Mouse (Mus musculus) right cerebral cortex, postnatal 10 days (tissue): ENCODE measurements around the gene Kpnb1.
A peak's percentile ranks its signal among the peaks of the same experiment; 100 is the strongest.

Experiments used
- DNase-seq, 2 experiments: peaks; one replicate each; pipeline ENCODE4 v3.0.0; 2021; ENCODE audit warnings: low spot score in 2 of 2

Gene Kpnb1

DNA sequence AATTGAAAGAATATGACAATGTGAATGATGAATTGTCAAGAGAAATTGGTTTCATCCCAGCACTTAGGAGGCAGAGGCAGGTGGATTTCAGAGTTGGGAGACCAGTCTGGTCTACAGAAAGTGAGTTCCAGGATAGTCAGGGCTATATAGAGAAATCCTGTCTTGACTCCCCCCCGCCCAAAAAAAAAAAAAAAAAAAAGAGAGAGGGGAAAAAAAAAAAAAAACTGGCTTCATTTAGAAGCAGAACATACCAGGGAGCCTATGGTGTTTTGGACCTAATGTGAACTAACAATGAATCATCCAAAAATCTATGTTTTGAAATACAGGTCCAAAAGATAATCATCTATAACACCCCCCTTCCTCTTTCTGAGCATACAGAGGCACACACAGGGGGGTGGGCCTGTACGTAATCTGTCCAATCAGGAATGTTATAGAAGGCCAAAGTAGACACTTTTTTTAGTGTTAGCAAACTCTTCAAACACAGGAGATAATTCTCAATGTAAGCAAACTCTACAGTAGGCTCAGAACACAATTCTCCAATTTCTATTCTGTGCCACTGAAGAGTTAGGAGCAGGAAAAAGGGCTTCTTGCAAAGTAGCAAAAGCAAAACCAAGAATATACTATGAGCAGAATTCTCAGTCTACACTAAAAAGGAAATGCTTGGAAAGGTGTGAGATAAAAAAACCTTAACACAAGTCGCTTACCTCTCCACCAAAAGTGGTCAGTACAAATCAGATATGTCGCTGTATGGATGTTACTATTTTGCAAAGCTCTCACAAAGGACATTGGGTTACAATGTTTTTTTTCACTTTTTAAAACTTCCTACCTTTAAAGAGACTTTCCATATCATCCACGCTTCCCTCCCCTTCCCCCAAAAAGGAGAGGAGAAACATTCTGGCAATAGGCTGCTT, 1.7 kb downstream of the Kpnb1 start:
- no peak for DNase-seq

DNA sequence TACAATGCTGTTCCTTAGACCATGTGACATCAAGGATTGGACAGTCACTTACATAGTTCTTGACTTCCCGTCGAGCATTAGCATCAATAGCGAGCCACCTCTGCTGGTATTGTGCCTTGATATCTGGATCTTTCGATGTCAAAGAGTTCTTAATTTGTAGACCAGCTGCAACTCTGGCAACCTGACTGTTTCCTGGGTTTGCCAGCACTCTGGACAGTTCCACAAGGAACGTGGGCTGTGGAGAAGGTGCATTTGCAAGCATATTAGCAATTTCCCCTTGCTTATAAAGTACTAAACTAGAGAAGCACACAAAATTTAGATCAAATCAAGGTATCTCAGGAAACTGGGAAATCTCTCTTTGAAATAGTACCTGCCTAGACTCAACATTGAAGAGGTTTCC, 2.8 kb downstream of the Kpnb1 start:
- no peak for DNase-seq

DNA sequence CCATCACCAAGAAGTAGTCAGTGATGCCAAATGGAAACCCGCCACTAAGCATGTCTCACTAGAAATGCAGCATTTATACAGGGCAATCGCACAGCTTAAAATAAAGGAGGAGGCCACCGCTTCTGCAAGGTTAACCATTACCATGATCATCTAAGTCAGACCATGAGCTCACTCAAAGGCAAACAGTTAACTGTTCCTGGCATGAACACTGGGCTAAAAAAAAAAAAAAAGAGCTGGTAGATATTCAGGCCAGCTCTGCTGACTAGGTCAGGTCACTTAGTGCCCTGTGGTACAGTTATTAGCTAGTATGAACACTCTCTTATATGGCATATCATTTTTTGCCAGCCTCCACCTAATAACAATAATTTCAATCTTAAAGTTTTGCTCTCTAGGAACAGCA, 5.2 kb downstream of the Kpnb1 start:
- no peak for DNase-seq

DNA sequence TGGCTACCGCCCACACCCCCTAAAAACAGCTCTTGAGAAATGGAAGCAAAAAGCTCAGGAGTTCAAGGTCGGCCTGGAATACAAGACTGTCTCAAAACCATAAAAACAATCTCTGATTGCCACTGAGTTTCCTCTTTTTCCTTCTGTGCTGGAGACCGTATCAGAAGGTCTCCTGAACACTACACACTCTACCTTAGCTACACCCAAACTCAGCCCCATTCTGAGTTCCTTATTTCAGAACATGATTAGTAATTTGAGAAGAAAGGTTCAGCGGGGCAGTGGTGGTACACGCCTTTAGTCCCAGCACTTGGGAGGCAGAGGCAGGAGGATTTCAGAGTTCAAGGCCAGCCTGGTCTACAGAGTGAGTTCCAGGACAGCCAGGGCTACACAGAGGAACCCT, 6.6 kb downstream of the Kpnb1 start:
- no peak for DNase-seq

DNA sequence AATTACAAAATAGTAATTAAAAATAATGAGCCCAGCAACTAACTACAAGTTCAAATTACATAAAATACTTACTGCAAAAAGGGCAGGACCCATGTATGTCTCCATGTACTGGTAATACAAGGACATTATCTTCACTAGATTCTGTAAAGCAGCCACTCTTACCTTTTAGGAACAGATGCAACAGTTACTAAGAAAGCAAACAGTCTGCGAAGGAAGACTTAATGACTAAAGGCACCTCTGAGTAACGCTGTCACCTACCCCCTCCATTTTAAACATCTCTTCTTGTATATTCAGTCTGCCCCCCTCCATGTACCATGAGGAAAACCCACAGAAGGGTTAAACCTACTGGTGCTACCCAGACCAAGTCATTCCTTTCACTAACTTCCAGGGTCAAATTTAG, 9.5 kb downstream of the Kpnb1 start:
- no peak for DNase-seq

DNA sequence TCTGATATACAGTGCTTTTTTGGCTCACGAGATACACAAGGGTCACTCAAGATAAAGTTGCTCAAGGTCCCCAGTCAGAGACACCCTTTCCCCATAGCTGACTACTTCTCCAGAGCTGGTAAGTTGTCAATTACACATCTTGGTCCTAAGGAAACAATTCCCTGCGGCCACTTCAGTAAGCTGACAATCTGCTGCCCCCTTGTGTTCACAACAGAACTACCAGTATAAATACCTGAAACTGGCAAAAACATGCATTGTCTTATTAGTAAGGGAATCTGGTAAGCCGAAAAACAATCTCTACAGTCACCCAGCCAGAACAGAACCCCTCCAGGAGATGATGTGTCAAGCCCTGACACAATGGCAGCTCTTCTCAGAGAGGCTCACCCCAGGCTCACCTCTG, 10.8 kb downstream of the Kpnb1 start:
- DNase-seq, result peak in 1 of 2 experiments; percentile 51

DNA sequence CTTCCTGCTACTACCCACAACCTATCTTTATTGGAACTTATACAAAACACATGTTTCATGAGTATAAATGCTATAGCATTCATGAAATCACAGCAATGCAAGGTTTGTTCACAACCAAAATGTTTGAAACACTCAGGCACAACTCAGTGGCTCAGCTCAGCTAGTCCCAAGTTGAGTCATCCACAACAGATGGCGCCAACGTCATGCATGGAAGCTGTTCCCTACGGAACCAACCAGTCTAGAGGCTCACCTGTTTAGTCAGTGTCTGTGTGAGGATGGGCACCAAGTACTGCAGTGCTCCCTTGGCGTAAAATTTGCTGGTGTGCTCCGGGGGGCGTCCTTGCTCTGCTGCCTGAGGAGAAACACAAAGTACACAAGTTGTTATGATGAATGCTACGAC, 12.2 kb downstream of the Kpnb1 start:
- DNase-seq, result peak in 1 of 2 experiments; percentile 43

DNA sequence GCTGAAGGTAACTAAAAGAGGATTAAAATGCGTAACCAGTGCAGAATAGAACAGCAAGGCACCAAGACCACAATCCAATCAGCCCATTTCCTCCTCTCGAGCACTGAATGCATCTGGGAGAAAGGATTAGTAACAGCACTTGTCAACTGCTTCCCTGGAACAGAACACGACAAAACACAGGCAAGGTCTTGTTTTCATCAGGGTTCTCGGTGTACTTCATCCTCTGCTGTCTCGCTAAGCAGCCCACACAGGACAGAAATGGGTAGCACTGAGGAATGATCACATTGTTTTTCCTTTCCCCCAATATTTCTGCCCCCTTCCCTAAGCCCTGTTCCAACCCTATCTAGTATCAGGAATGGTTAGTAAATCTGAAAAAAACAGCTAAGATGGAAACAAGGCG, 27.3 kb downstream of the Kpnb1 start:
- DNase-seq, result no peak

DNA sequence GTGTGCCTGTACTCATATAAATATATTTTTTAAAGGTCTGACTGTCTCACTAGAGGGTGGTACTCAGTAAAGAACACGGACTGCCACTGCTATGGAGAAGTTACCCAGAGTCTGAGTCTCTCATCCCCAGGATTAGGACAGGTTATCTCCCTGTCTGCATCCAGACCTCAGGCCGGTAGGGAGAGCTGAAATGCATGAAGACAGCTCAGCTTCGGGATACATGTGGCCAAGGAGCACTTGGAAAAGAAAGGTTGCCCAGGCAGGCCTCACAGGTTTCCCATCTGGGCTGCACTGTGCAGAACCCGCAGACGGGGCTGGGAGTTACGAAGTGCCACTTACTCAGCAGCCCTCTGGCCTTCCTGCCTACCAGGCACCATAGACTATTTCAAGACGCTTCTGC, 30.7 kb downstream of the Kpnb1 start:
- DNase-seq, result no peak

DNA sequence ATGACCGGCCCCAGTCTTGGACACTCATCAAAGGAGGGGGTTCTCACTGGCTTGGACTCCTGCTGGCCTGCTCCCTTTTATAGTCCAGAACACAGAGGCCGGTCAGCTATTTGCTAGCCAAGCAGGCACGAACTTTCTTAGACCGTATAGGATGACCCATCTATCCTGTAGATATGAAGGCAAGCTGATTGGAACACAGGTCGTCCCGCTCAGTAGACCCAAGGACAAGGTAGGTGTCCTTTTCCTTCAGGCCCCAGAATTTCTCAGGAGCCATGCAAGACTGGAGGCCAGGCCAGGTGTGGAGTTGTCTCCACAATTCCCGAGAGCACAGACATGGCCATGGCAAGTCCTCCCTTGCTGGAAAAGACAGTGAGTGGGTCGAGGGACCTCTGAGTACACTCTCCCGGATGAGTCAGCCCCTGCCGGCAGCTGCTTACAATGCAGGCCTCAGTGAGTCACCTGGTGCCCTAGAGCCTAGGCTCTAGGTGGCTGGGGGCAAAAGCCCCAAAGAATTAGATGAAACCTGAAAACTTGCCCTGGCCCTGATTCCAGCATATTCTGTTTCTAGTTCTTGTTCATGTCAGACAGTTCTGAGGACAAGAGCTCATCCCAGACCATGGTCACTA, 34.9 kb downstream of the Kpnb1 start:
- DNase-seq, result peak in 1 of 2 experiments; percentile 43

DNA sequence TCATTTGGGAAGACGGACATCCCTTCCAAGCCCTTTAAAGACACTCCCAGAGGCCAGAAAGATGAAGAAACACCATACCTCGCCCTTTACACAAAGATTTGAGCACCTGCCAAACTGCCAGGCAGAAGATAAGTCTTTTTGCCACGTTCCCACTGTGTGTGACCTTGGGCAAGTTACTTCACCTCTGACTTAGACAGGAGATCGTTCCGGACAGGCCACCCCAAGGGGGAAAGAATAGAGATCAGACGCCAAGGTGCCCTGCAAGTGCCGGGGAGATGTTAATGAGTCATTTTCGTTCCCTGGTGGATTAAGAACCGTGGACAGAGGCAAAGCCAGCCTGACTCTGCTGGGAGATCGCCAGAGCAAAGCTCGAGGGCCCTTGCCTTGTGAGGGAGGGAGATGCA, 35.7 kb downstream of the Kpnb1 start:
- peak; percentile 53 to 56 for DNase-seq

DNA sequence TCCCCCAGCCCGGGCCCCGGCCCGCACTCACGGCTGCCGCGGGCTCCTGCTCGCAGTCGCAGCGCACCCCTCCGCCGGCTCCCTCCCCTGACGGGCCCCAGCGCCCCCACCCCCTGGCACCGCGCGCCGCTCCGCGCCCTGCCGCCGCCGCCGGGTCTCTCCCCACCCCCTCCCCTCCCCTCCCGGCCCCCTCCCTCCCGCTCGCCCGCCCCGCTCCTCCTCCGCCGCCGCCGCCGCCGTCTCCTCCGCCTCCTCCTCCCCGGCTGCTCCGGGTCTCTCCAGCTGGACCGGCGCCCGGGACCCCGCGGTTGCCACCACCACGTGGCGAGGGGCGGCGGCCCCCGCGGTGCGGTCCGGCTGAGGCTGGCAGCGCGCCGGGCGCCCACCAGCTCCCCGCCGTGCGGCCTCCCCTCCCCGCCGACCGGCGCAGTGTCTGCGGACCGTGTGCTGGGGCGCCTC, 36.3 kb downstream of the Kpnb1 start, which contains the start of gene Tbkbp1:
Gene Tbkbp1 (minus strand): TSS at position 153 of the 459 bp plus-strand sequence.
- DNase-seq, result peak; percentile 78 to 82

DNA sequence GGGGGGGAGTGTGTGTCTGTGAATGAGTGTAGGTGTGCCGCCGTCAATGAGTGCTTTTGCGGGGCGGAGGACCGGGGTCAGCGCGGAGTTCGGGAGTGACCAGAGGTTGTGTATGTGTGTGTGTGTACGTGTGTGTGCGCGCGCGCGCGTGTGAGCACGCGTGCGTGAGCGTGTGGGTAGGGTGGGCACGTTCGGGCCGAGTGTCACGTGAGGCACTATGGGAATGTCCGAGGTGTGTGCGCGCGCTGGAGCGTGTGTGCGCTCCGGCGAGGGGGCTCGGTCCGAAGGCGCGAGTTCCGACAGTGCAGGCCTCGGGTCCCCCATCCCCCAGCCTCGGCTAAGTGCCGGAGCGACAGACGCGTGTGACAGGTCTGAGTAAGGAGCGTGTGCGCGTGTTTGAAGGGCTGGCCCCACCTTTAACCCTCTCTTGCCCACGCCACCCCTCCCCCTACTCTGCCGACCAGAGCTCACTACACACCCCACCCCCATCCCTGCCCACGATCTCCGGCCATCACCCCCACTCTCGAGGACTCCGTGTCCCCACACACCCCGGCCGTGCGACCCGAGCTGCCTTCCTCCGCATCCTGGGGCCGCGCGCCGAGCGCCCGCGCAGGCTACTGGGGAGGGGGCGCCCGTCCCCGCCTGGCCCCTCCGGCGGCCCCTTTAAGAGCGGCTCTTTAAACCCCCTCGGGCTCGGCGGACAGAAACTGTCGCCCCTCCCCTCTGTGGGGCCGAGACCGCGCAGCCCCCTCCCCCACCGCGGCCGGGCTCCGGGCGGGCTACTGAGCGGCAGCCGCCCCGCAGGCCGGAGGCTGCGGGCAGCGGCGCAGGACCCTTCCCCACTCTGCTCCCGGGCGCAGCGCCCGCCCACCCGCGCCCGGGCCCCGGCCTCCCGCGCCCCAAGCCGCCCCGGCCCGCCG, 37.0 kb downstream of the Kpnb1 start:
- peak; percentile 85 to 91 for DNase-seq

DNA sequence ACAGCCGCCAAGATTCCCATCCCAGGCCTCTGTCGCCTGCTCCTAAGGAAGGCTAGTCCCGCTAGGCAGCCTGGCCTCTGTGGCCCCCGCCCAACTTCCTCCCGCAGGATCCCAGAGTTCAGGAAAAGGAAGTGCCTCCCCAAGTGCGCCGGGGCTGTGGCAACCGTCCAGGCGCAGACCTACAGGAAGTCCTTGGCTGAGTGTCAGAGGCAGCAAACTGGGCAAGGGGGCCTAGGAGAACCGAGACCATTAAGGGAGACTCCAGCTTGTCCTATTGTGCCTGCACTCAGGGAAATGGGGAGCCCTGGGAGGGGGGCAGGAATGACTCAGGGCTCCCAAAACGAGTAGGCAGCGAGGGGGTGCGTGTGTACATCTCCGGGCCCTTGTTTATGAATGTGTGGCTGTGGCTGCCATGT, 37.7 kb downstream of the Kpnb1 start:
- peak; percentile 82 for DNase-seq

DNA sequence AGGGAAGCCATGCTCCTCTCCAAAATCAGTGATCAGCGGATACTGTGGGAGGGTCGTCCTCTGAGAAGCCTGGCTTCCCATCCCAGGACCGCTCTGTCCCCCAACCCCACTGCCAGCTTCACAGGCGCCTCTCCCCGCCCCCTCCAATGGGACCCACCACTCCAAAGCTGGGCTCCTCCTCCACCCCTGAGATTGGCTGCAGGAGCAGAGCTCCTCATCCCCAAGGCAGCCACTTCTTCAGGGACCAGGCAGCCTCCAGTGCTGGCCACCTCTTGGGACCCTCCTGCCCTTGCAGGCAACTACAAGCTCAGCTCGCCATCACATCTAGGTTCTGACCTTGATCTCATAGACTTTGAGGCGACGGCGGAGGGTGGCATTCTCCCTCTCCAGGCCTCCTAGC, 38.7 kb downstream of the Kpnb1 start:
- DNase-seq, result no peak

DNA sequence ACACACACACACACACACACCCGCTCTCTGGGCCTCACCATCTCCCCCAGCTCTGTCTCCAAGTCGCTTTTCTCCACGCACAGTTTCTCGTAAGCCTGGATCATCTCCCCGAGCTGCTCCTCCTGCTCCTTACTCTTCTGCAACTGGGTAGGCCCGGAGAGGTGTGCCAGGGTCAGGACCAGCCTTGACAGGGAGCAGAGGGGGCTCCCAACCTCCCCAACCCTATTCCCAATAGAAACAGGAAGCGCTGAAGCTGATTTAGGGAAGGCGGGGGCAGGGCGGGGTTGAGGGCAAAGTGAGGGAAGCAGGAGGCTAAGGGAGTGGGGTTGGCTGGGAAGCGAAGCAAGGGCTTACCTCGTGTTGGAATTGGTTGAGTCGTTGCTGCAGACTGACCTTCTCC, 39.1 kb downstream of the Kpnb1 start:
- no peak for DNase-seq

DNA sequence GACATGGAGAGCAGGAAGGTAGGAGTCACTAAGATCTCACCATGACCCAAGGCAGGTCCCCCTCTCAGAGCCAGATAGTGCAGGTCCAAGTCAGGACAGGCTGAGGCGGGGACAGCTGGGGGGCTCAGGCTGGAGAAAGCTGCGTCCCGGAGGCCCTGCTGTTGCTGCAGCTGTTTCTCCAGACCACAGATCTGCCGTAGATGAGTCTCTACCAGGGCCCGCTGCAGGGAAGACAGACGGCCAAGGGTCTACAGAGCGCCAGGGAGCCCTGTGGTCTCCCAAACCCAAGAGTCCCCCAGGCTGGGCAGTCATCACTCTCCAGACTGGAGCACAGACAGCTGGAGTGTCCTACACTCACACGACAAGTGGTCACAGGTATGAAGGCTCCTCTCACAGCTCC, 40.3 kb downstream of the Kpnb1 start:
- no peak for DNase-seq

DNA sequence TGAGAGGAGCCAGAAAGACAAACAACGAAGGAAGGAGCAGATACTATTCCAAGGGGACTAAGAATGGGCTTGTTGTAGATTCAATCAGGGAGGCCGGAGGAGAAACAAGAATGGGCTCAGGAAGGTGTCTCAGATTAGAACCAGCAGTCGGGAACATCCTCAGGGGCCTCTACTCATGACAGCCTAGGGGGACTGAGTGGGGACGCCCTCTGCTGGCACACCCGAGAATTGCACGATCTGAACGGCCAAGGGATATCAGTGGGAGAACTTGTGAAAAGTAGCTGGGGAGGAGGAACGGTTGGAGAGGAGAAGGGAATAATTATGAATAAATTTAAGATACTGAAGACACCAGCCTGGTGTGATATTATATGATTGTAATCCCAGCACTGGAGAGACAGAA, 41.0 kb downstream of the Kpnb1 start:
- DNase-seq, result peak; percentile 76 to 82

DNA sequence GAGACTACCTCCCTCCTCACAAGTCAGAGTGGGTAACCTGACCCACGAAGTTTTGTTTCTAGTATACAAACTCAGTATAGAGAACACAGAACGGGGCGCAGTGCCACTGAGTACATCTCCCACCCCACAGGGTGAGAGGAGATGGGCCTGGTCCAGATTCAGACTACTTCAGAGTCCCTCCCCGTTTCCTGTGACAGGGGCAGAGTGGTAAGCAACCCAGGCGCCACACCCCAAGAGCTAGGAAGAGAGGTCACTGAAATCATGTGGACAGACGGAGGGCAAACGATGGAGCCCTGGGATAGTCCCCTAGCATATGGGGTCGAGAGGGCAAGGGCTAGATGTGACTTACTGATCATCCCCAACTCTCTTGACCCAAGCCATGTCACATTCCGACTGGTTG, 41.7 kb downstream of the Kpnb1 start:
- no peak for DNase-seq

DNA sequence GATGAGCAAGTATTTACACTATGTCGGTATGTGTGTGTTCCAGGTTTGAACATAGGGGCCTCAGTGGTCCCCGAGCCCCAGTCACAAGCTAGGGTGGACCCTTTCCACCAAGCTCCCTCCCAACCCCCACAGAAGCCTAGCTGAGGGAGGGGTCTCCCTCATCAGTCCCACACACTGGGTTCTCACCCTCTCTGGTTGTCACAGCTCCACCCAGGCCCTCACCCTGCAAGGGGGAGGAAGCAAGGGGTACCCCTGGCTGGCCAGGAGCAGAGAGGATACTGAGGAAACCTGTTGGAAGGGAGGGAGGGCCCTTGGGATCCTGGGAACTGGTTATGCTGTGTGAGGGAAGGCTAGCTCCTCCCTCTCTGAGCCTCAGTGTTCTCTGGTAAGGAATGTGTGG, 42.4 kb downstream of the Kpnb1 start:
- DNase-seq, result no peak

DNA sequence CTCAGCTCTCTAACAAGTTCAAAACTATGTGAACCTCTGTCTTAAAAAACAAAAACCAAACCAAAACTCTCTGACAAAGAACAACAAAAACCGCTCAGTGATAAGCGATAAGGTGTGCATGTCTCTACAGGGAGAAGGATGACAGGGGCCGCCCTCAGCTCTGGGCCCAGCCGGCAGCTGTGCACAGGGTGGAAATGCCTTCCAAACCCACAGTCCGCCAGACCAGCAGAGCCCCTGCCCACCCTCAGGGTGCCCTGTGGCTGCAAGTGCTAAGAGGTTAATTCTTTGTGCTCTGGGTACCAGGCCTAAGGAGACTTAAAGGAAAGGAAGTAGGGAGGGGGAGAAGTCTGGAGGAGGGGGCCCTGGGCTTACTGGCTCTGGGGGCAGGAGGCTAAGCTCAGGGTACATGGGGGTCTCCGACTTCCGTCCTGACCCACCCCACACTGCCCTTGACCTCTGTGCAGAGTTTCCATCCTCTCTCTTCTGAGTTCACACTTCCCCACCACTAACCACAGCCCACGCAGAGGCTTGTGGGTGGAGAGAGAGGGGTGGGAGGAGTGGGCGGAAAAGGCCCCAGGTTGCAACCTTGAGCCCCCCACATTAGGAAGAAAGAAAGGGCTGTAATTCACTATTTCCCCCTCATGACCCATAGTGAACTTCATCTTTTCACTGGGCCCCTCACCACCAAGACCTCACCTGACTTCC, 44.3 kb downstream of the Kpnb1 start:
- DNase-seq, result no peak
